Mouse (Mus musculus): ENCODE results near the gene Sik2.

DNA sequence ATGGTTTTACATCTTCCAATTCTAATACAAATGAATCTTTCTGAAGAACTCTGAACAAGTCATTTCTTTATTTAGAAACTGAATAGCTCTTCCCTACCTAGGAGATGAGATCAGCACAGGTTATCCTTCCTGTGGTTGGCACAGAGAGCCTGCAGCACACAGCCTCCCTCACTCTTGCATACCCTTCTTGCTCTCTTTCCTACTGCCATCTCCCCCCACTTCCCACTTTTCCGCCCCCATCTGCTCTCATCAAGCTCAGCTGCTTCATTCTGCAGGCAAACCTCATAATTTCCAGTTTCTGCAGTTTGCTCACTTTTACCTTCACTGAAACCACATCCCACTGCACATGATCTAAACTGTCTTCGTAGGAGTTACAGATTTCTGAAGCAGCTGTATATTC, 42.6 kb downstream of the Sik2 start:
- TF ChIP-seq CTCF (conservative IDR thresholded peaks at IDR 0.05; ENCODE audit: low read length) (no peak), NANOG (IDR thresholded peaks at IDR 0.05; ENCODE audit: borderline replicate concordance, low read length) (no peak)
